In genomic region chr3:67372781-67373180, GRCm38 (mm10) we compare ENCODE assay signal across 25 mouse cellular contexts. TPM values are rescaled to one million over a fixed set of nuclear protein-coding genes. Genes with fewer than 3 reads are reported as not detected.
DNase-seq lines count a peak whose midpoint lies in the region; ATAC-seq and TF ChIP-seq lines count a peak whose summit lies in the region.
"Had no signal": no experiment of that assay in that cellular context is flagged by ENCODE, and none has a peak within 500 bp of the region (broad histone marks: within the 10 kb centered on the region; RNA-seq: fewer than 3 reads in every experiment).

No protein-coding gene starts in this region.

- H3K9me3 ChIP-seq in midbrain, embryonic 11.5 days (ENCODE audit: control insufficient read depth, low read length), result no peaks in the 10 kb centered on the region
- H3K9me3 ChIP-seq in midbrain, embryonic 16.5 days (replicated peaks; ENCODE audit: control insufficient read depth, low read length, poor library complexity, severe bottlenecking), result no peaks in the 10 kb centered on the region
- no peaks in the 10 kb centered on the region for H3K9me3 ChIP-seq in heart, embryonic 13.5 days
- H3K9me3 ChIP-seq: embryonic facial prominence, embryonic 13.5 days; hindbrain, embryonic 10.5 days; liver, embryonic 12.5 days; lung, embryonic 15.5 days; midbrain, embryonic 10.5 days had no signal

- no peaks in the 10 kb centered on the region for H3K36me3 ChIP-seq in midbrain, embryonic 11.5 days (ENCODE audit: control insufficient read depth, insufficient read depth, low read length)
- H3K36me3 ChIP-seq in midbrain, embryonic 16.5 days (ENCODE audit: control insufficient read depth, insufficient read depth, low read length), result no peaks in the 10 kb centered on the region
- H3K36me3 ChIP-seq in heart, embryonic 13.5 days, result no peaks in the 10 kb centered on the region
- H3K36me3 ChIP-seq in myocyte (ENCODE audit: control insufficient read depth, insufficient read depth), result no peaks in the 10 kb centered on the region
- H3K36me3 ChIP-seq: embryonic facial prominence, embryonic 13.5 days; hindbrain, embryonic 10.5 days; liver, embryonic 12.5 days; lung, embryonic 15.5 days; midbrain, embryonic 10.5 days had no signal

- no peak overlapping the region for H3K4me2 ChIP-seq in midbrain, embryonic 11.5 days
- H3K4me2 ChIP-seq in midbrain, embryonic 16.5 days (ENCODE audit: low read length), result no peak overlapping the region
- H3K4me2 ChIP-seq in heart, embryonic 13.5 days, result peak overlapping the region; percentile 86
- peak overlapping the region; percentile 36 for H3K4me2 ChIP-seq in myocyte (ENCODE audit: low read depth)
- H3K4me2 ChIP-seq: liver, embryonic 12.5 days; lung, embryonic 15.5 days had no signal

- H3K4me3 ChIP-seq in midbrain, embryonic 11.5 days (ENCODE audit: low read depth, low read length), result no peak overlapping the region
- H3K4me3 ChIP-seq in midbrain, embryonic 16.5 days (ENCODE audit: low read depth, low read length), result no peak overlapping the region
- no peak overlapping the region for H3K4me3 ChIP-seq in heart, embryonic 13.5 days
- H3K4me3 ChIP-seq in myocyte, result no peak overlapping the region
- no peak overlapping the region for H3K4me3 ChIP-seq in layer of hippocampus, adult 2 months
- H3K4me3 ChIP-seq in left cerebral cortex, adult 2 months, result no peak overlapping the region
- H3K4me3 ChIP-seq: embryonic facial prominence, embryonic 13.5 days; hindbrain, embryonic 10.5 days; liver, embryonic 12.5 days; lung, embryonic 15.5 days had no signal

- no peak overlapping the region for H3K27ac ChIP-seq in midbrain, embryonic 11.5 days (ENCODE audit: low read depth, low read length)
- H3K27ac ChIP-seq in midbrain, embryonic 16.5 days (ENCODE audit: low read length), result no peak overlapping the region
- H3K27ac ChIP-seq in heart, embryonic 13.5 days (replicated peaks), result peak overlapping the region; percentile 87
- no peak overlapping the region for H3K27ac ChIP-seq in layer of hippocampus, adult 2 months
- H3K27ac ChIP-seq in left cerebral cortex, adult 2 months, result no peak overlapping the region
- H3K27ac ChIP-seq: embryonic facial prominence, embryonic 13.5 days; hindbrain, embryonic 10.5 days; liver, embryonic 12.5 days; lung, embryonic 15.5 days; midbrain, embryonic 10.5 days had no signal

- intact Hi-C loops in left cerebral cortex, adult 2 months (cut with DNase I), result no loop called here

- H3K79me2 ChIP-seq in myocyte (ENCODE audit: control insufficient read depth, insufficient read depth), result no peaks in the 10 kb centered on the region

- no peak overlapping the region for H3ac ChIP-seq in myocyte (ENCODE audit: control insufficient read depth, insufficient read length)

- ATAC-seq in midbrain, embryonic 11.5 days (ENCODE audit: low FRiP score), result no peak
- ATAC-seq in midbrain, embryonic 16.5 days, result no peak
- ATAC-seq in heart, embryonic 13.5 days (ENCODE audit: extremely low read depth, insufficient number of reproducible peaks, low FRiP score, low TSS enrichment), result no peak
- ATAC-seq: inflammation-experienced regulatory T-cells, adult 6 months; liver, embryonic 12.5 days had no signal

- H3K9ac ChIP-seq in midbrain, embryonic 11.5 days (ENCODE audit: low read length), result no peak overlapping the region
- H3K9ac ChIP-seq in midbrain, embryonic 16.5 days (ENCODE audit: low read depth, low read length), result no peak overlapping the region
- no peak overlapping the region for H3K9ac ChIP-seq in heart, embryonic 13.5 days
- H3K9ac ChIP-seq: embryonic facial prominence, embryonic 13.5 days; liver, embryonic 12.5 days; lung, embryonic 15.5 days had no signal

- TF ChIP-seq POLR2A in myocyte (IDR thresholded peaks at IDR 0.05; ENCODE audit: insufficient read length, low read depth), result no peak

- no peak for TF ChIP-seq CTCF in layer of hippocampus, adult 2 months (conservative IDR thresholded peaks at IDR 0.05)
- no peak for TF ChIP-seq CTCF in left cerebral cortex, adult 2 months (IDR thresholded peaks at IDR 0.05)

- peak; percentile 59 for DNase-seq in midbrain, embryonic 11.5 days (ENCODE audit: low spot score, missing footprints)
- DNase-seq in gastrocnemius, adult 8-10 months (ENCODE audit: low spot score in 2 of 2), result peak; percentile 74 to 81
- no peak for DNase-seq in layer of hippocampus, adult 2 months (ENCODE audit: low spot score in 2 of 2)
- DNase-seq in left cerebral cortex, adult 2 months (ENCODE audit: extremely low spot score in 1 of 2, low spot score in 2 of 2), result no peak
- no peak for DNase-seq in urinary bladder, adult 2 months (ENCODE audit: low spot score)
- DNase-seq: cerebellum, adult 11-12 months; kidney, postnatal 14 days; left cerebral cortex, postnatal 4 days; retina, postnatal 1 day; thymus, postnatal 36 days had no signal

- H3K4me1 ChIP-seq in midbrain, embryonic 11.5 days (ENCODE audit: control insufficient read depth, insufficient read depth, low read length), result no peaks in the 10 kb centered on the region
- H3K4me1 ChIP-seq in midbrain, embryonic 16.5 days (ENCODE audit: control insufficient read depth, insufficient read depth, low read length), result peaks cover 3% of the 10 kb centered on the region
- peaks cover 53% of the 10 kb centered on the region for H3K4me1 ChIP-seq in heart, embryonic 13.5 days

- H3K27me3 ChIP-seq in midbrain, embryonic 11.5 days (ENCODE audit: control insufficient read depth, insufficient read depth, low read length), result peaks cover 3% of the 10 kb centered on the region; the same call in 1 of the 2 replicates
- H3K27me3 ChIP-seq in midbrain, embryonic 16.5 days (ENCODE audit: control insufficient read depth, insufficient read depth, low read depth, low read length), result peaks cover 14% of the 10 kb centered on the region
- no peaks in the 10 kb centered on the region for H3K27me3 ChIP-seq in heart, embryonic 13.5 days (replicated peaks)
- peaks cover 10% of the 10 kb centered on the region for H3K27me3 ChIP-seq in myocyte (ENCODE audit: control insufficient read depth, insufficient read depth, insufficient read length)

- WGBS in midbrain, embryonic 11.5 days, result 65% methylated on average over 5 of the region's 5 CpGs
- 59% methylated on average over 5 of the region's 5 CpGs for WGBS in midbrain, embryonic 16.5 days
- 23% methylated on average over 5 of the region's 5 CpGs for WGBS in heart, embryonic 13.5 days

TF ChIP-seq in myocyte, 11 proteins besides CTCF, POLR2A, EP300 and RAD21:
- TF ChIP-seq REST (IDR thresholded peaks at IDR 0.05; ENCODE audit: insufficient read depth, insufficient read length), result no peak
TF ChIP-seq in myocyte: peak in this region for 0.

RNA-seq across cellular contexts. Expression of gene Mlf1, which starts 1.1 kb away (rescaled TPM):
- polyA plus RNA-seq in midbrain, embryonic 11.5 days (2014; fragmentation: Nextera tagmentation; extraction: Ambion mirVana), result 29.2 and 31.7 TPM in 2 replicates
- polyA plus RNA-seq in midbrain, embryonic 16.5 days (2015; fragmentation: Nextera tagmentation; extraction: Ambion mirVana), result 28.5 TPM in 2 replicates
- 100 to 1,000 TPM; 179 to 386 (median 241) TPM for total RNA-seq in gastrocnemius, adult 8-10 months (2022)
- 209 and 223 TPM in 2 replicates for polyA plus RNA-seq in heart, embryonic 13.5 days (2015; fragmentation: Nextera tagmentation; extraction: Ambion mirVana)
- 1.7 TPM for polyA plus RNA-seq in myocyte (2012; fragmentation: generic; extraction: Trizol)
- 1 to 10 TPM; 1.1 to 1.3 TPM for total RNA-seq in layer of hippocampus, adult 2 months (2021)
- 1 to 10 TPM in 1 of 2 experiments, under 1 TPM in 1; 0.96 to 1.2 TPM for total RNA-seq in left cerebral cortex, adult 2 months (2021)
- 0.92 and 0.97 TPM in 2 replicates for polyA plus RNA-seq in urinary bladder, adult 2 months (2012; rRNA removed)
- total RNA-seq: neutrophil, adult 5-6 weeks had no signal

RNA-seq across cellular contexts. Expression of gene Gm17402, which starts 2.2 kb away (rescaled TPM):
- polyA plus RNA-seq in midbrain, embryonic 11.5 days (2014; fragmentation: Nextera tagmentation; extraction: Ambion mirVana), result not detected in 2 replicates
- not detected in 2 replicates for polyA plus RNA-seq in midbrain, embryonic 16.5 days (2015; fragmentation: Nextera tagmentation; extraction: Ambion mirVana)
- total RNA-seq in gastrocnemius, adult 8-10 months (2022), result not detected
- polyA plus RNA-seq in heart, embryonic 13.5 days (2015; fragmentation: Nextera tagmentation; extraction: Ambion mirVana), result not detected in 2 replicates
- not detected for polyA plus RNA-seq in myocyte (2012; fragmentation: generic; extraction: Trizol)
- not detected for total RNA-seq in layer of hippocampus, adult 2 months (2021)
- total RNA-seq in left cerebral cortex, adult 2 months (2021), result not detected
- not detected in 2 replicates for polyA plus RNA-seq in urinary bladder, adult 2 months (2012; rRNA removed)
- total RNA-seq: common myeloid progenitor, adult 5-6 weeks; layer of hippocampus, postnatal 10 days; left cerebral cortex, postnatal 4 days; neutrophil, adult 5-6 weeks had no signal
- polyA plus RNA-seq: brain, embryonic 14.5 days; embryonic facial prominence, embryonic 13.5 days; hindbrain, embryonic 10.5 days; inflammation-experienced regulatory T-cells, adult 6 months; liver, embryonic 12.5 days; lung, embryonic 15.5 days; midbrain, embryonic 10.5 days; small intestine, adult 2 months; stomach, embryonic 14.5 days had no signal

RNA-seq across cellular contexts. Expression of gene Gfm1, which starts 57.1 kb away (rescaled TPM):
- polyA plus RNA-seq in midbrain, embryonic 11.5 days (2014; fragmentation: Nextera tagmentation; extraction: Ambion mirVana), result 49.9 and 51.9 TPM in 2 replicates
- 29.5 and 33.3 TPM in 2 replicates for polyA plus RNA-seq in midbrain, embryonic 16.5 days (2015; fragmentation: Nextera tagmentation; extraction: Ambion mirVana)
- total RNA-seq in gastrocnemius, adult 8-10 months (2022), result 100 to 1,000 TPM; 107 to 116 (median 111) TPM
- polyA plus RNA-seq in heart, embryonic 13.5 days (2015; fragmentation: Nextera tagmentation; extraction: Ambion mirVana), result 97.6 and 106 TPM in 2 replicates
- 42.1 TPM for polyA plus RNA-seq in myocyte (2012; fragmentation: generic; extraction: Trizol)
- 10 to 100 TPM; 53.5 to 57.7 TPM for total RNA-seq in layer of hippocampus, adult 2 months (2021)
- total RNA-seq in left cerebral cortex, adult 2 months (2021), result 10 to 100 TPM; 41.9 to 57.5 TPM
- 28.5 and 28.8 TPM in 2 replicates for polyA plus RNA-seq in urinary bladder, adult 2 months (2012; rRNA removed)

Comparison
In these comparisons a context has a peak if more than half of its experiments do, and no peak if none do; other contexts are left out.
1. DNase-seq: peak in midbrain, embryonic 11.5 days (single experiment) and gastrocnemius, adult 8-10 months (2 of 2); none in layer of hippocampus, adult 2 months (0 of 2), left cerebral cortex, adult 2 months (0 of 2) and urinary bladder, adult 2 months (single experiment).
2. H3K4me2 ChIP-seq: peak in heart, embryonic 13.5 days (single experiment) and myocyte (single experiment); none in midbrain, embryonic 11.5 days (single experiment) and midbrain, embryonic 16.5 days (single experiment).
3. RNA of gene Mlf1, which starts 1.1 kb away (polyA plus RNA-seq): 209 to 223 TPM in heart, embryonic 13.5 days, 29.2 to 31.7 TPM in midbrain, embryonic 11.5 days and 28.5 TPM in midbrain, embryonic 16.5 days; 1.7 TPM in myocyte (single experiment) and 0.92 to 0.97 TPM in urinary bladder, adult 2 months; every median in the first group is over 10 times any median in the second.